Mouse (Mus musculus) kidney, embryonic 14.5 days (tissue): ENCODE measurements around the gene BC055324. TPM values are rescaled to one million over a fixed set of nuclear protein-coding genes. Genes with fewer than 3 reads are reported as not detected.
A peak's percentile ranks its signal among the peaks of the same experiment; 100 is the strongest.
"Not testable (repeated sequence)": the region's sequence is repeated elsewhere in the genome, so short reads cannot be mapped to it uniquely, and the experiment has no call there.

Source experiments
- ATAC-seq: fragments of 200-750 bp; cut with Nextera tagmentation; 2 replicates; pipeline ENCODE4 v1.8.0; 2017; ENCODE audit warnings: moderate number of reproducible peaks, mild to moderate bottlenecking, moderate TSS enrichment, moderate library complexity; ENCODE audit not compliant: low FRiP score, low TSS enrichment
- H3K27ac ChIP-seq: fragments of 300-500 bp; sonication (generic); 2 replicates; pipeline ENCODE4 v1.5.1; 2014; ENCODE audit warnings: low read depth, mild to moderate bottlenecking, low read length, moderate library complexity, mixed read lengths
- H3K27me3 ChIP-seq: fragments of 300-500 bp; sonication (generic); 2 replicates; pipeline ENCODE4 v1.6.1; 2014; ENCODE audit warnings: mild to moderate bottlenecking, low read length; ENCODE audit not compliant: control insufficient read depth, insufficient read depth
- H3K36me3 ChIP-seq: fragments of 300-500 bp; sonication (generic); 2 replicates; pipeline ENCODE4 v1.6.1; 2014; ENCODE audit warnings: low read length, mixed read lengths; ENCODE audit not compliant: control insufficient read depth, insufficient read depth
- H3K4me1 ChIP-seq: fragments of 300-500 bp; sonication (generic); 2 replicates; pipeline ENCODE4 v1.6.1; 2014; ENCODE audit warnings: low read length, mixed read lengths; ENCODE audit not compliant: control insufficient read depth, insufficient read depth
- H3K4me2 ChIP-seq: fragments of 300-500 bp; sonication (generic); replicated peaks from 2 replicates; pipeline ENCODE4 v1.6.1; 2014; ENCODE audit warnings: low read depth, mild to moderate bottlenecking, low read length
- H3K4me3 ChIP-seq: fragments of 300-500 bp; sonication (generic); 2 replicates; pipeline ENCODE4 v1.5.1; 2014; ENCODE audit warnings: mild to moderate bottlenecking, low read length
- H3K9ac ChIP-seq: fragments of 300-500 bp; sonication (generic); 2 replicates; pipeline ENCODE4 v1.6.1; 2014; ENCODE audit warnings: low read depth, mild to moderate bottlenecking, low read length, moderate library complexity
- H3K9me3 ChIP-seq: fragments of 300-500 bp; sonication (generic); 2 replicates; pipeline ENCODE4 v1.6.1; 2016; ENCODE audit warnings: low read length; ENCODE audit not compliant: control insufficient read depth
- WGBS: fragments of 180-500 bp; shearing (Covaris S2); extraction: QIAGEN DNeasy Blood & Tissue Kit; methylation state at CpG from one replicate; pipeline ENCODE4 v1.1.7; 2014; 5-methylcytosine and 5-hydroxymethylcytosine counted together
- polyA plus RNA-seq: library from polyadenylated mRNA; unstranded; fragments of >200 nt; fragmentation: Nextera tagmentation; extraction: Ambion mirVana; gene quantifications from 2 replicates; pipeline ENCODE4 v1.2.1, GENCODE M21; 2014

The BC055324 gene
- polyA plus RNA-seq = 19.8 and 32.6 TPM in 2 replicates

DNA sequence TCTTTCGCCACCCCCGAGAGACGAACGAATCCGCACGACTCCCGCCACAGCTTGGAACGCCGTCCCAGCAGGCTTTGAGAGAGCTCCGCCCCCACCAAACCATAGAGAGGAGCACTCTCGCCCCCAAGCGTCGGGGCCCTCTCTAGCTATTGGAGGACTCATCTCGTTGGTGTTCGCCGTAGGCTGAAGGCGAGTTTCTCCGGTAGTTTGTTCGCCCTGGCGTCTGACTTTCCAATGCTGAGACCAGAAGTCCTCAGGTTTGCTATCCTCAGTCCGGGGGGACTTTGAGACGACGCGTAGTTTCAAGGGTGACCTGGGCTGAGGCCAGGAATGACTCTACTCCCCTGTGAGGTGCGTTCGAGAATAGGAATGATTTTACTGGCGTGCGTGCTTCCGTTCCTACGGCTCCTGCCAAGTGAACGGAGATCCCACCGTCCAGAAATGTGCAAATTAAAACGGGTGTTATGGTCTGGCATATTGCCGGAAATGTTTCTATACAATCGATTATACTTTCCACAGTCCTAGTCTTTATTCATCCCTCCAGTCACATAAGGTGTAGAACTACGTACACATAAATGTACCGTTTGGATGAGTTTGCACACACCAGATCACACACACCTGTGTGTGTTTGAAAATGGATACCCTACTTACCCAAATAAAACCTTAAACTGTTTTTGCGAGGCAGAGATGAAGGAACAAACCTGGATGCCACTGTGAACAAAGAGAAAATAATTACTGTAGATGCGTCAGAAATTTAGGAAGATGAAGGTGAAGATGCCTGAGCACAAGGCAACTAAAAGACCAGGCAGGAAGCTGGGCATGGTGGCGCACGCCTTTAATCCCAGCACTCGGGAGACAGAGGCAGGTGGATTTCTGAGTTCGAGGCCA, at the start of gene BC055324, which contains the start of gene Mettl18:
Gene BC055324, minus strand, starts transcription at position 76 of the 888 bp plus-strand sequence.
Gene Mettl18, plus strand, starts transcription at position 169 of the 888 bp plus-strand sequence.
- H3K4me2 ChIP-seq = peak within 1 kb of the TSS; percentile 74
- H3K36me3 ChIP-seq = no peaks in the 10 kb centered on the region
- peak within 1 kb of the TSS; percentile 74 for H3K27ac ChIP-seq
- H3K4me3 ChIP-seq = peak within 1 kb of the TSS; percentile 81
- H3K9me3 ChIP-seq = no peaks in the 10 kb centered on the region
- no peaks in the 10 kb centered on the region for H3K27me3 ChIP-seq
- H3K4me1 ChIP-seq = 0 out of 2 replicates have a peak, but pooled peaks cover 7% of the 10 kb centered on the region
- H3K9ac ChIP-seq = peak within 1 kb of the TSS; percentile 82
- 4% methylated on average over 43 of the region's 43 CpGs for WGBS
- peak; percentile 97 for ATAC-seq

DNA sequence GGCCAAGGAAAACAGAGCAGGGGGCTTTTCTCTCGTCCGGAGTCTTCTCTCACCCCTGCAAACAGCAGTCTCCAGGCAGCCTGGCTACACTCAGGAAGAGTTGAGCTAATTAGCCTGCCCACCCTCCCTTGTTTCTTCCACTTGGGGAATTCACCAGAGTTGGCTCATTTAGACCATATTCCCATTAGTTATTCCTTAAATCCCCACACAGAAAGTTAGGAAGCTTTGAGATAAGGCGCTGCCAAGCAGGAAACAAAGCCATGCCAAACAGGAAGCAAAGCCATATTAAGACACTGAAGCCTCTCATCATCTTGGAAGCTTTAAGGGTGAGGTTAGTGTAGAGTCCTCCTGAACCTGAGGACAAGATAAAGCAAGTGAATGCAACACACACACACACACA, 49.0 kb upstream of the BC055324 start:
- Histone ChIP-seq H3K4me3 (no peak overlapping the region), H3K9ac (no peak overlapping the region), H3K9me3 (no peaks in the 10 kb centered on the region), H3K4me2 (no peak overlapping the region), H3K27me3 (no peaks in the 10 kb centered on the region), H3K27ac (no peak overlapping the region), H3K36me3 (no peaks in the 10 kb centered on the region), H3K4me1 (no peaks in the 10 kb centered on the region)
- no peak for ATAC-seq
- 49% methylated on average over 3 of the region's 3 CpGs for WGBS

DNA sequence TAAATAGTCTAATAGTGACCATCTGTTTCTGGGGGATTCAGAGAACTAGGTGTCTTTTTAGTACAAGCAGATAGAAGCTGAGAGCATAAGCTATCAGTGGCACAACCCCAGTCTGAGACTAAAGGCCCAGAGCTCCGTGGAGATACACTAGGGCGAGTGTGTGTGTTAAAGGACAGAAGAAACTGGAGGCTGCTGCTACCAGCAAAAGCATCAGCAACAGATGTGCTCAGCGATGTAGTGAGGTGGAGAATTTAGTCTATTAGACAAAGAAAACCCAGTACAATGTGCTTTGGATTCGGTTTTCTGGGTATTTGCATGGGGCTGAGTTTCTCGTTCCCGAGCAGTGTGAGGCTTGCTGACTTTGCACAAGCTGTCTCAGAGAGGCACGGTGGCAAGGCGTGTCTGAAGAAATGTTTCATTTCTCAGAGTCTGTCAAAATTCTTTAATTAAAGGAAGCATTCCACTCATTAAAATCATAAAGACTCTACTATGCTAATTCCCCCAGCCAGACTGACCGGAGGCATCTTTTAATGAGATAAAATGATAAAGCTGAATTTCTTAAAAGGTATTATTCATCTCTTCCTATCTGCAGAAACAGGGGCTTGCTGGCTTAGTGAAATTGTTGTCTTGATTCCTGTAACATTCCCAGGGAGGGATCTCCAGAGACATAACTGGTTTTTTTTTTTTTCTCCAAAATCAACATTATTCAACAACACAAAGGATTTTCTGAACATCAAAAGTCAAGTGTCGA, 46.0 kb upstream of the BC055324 start:
- ATAC-seq = no peak
- Histone ChIP-seq H3K27me3 (no peaks in the 10 kb centered on the region), H3K4me3 (no peak overlapping the region), H3K9me3 (no peaks in the 10 kb centered on the region), H3K4me1 (no peaks in the 10 kb centered on the region), H3K36me3 (no peaks in the 10 kb centered on the region), H3K4me2 (no peak overlapping the region), H3K27ac (no peak overlapping the region), H3K9ac (no peak overlapping the region)
- WGBS = 77% methylated on average over 10 of the region's 10 CpGs

DNA sequence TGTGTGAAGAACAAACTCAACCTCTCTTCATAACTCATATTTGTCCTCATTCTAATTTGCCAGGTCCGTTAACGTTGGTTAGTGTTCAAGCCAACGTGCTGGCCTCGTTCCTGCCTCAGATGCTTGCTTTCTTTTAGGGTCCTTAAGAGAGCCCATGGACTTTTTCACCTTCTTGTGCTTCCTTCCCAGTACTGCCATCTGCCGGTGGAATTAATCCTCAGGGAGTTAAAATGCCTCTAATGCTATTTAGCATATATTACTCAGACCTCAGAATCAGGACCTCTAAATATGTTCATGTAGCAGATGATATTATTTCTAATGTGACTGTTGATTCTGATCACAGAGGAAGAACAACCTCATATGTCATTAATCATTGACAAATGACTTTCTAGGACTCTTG, 32.8 kb upstream of the BC055324 start:
- Histone ChIP-seq H3K9ac (no peak overlapping the region), H3K36me3 (no peaks in the 10 kb centered on the region), H3K4me2 (no peak overlapping the region), H3K27me3 (no peaks in the 10 kb centered on the region), H3K27ac (no peak overlapping the region), H3K4me3 (no peak overlapping the region), H3K4me1 (no peaks in the 10 kb centered on the region), H3K9me3 (no peaks in the 10 kb centered on the region)
- ATAC-seq = no peak
- WGBS = 54% methylated on average over 5 of the region's 5 CpGs

DNA sequence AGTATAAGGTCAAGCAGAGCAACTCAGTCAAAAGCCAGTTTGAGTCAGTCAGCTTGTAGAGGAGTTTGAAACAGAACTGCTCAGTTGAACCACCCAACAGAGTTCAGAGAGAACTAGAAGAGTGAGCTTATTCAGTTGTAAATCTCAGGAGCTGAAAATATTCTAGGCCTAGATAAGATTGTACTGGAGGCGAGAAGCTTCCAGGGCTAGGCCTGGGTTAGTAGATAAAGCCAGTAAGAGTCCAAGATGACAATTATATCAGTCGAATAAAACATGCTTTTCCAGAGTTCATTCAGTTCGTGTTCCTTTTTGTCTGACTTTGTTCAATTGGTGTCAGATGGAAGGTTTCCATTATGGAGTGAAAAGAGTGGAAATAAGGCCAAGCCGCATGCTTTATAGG, 31.1 kb upstream of the BC055324 start:
- no peak overlapping the region for H3K4me2 ChIP-seq
- no peaks in the 10 kb centered on the region for H3K27me3 ChIP-seq
- no peak for ATAC-seq
- no peaks in the 10 kb centered on the region for H3K4me1 ChIP-seq
- no peaks in the 10 kb centered on the region for H3K36me3 ChIP-seq
- H3K9ac ChIP-seq = no peak overlapping the region
- H3K9me3 ChIP-seq = no peaks in the 10 kb centered on the region
- H3K4me3 ChIP-seq = no peak overlapping the region
- no peak overlapping the region for H3K27ac ChIP-seq
- WGBS = 90% methylated on average over 4 of the region's 4 CpGs

DNA sequence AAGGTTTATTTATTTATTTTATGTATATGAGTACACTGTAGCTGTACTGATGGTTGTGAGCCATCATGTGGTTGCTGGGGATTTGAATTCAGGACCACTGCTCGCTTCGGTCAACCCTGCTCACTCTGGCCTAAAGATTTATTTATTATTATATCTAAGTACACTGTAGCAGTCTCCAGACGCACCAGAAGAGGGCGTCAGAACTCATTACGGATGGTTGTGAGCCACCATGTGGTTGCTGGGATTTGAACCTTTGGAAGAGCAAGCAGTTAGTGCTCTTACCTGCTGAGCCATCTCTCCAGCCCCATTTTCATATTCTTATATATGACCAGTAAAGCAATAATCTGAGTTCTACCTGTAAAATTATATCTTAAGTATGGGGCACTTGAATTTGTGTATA, 27.5 kb upstream of the BC055324 start:
- WGBS = 73% methylated on average over 5 of the region's 5 CpGs
- not testable (repeated sequence) for ATAC-seq

DNA sequence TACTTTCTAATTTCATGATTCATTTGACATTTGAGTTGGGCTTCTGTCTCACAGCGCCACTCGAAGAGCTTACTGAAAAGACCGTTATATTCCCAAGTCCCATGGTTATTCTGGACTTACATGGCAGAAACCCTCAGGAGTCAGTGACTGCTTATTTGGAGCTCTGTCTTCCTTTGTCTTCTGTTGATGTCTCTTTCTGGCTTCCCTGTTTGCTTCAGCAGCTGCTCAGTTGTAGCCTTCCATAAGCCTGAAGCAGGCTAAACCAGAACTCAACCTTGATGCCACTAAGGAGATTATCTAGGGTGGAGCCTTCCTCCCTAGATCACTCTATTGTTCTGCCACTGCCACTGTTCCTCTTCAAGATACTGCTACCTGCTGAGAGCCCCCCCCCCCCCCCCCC, 26.1 kb upstream of the BC055324 start:
- not testable (repeated sequence) for H3K9me3 ChIP-seq

More for the DNA sequence above, 27.5 kb upstream of the BC055324 start:
- not testable (repeated sequence) for H3K27ac ChIP-seq, H3K9ac ChIP-seq, H3K4me3 ChIP-seq, H3K36me3 ChIP-seq, H3K4me2 ChIP-seq, H3K9me3 ChIP-seq, H3K4me1 ChIP-seq, H3K27me3 ChIP-seq

DNA sequence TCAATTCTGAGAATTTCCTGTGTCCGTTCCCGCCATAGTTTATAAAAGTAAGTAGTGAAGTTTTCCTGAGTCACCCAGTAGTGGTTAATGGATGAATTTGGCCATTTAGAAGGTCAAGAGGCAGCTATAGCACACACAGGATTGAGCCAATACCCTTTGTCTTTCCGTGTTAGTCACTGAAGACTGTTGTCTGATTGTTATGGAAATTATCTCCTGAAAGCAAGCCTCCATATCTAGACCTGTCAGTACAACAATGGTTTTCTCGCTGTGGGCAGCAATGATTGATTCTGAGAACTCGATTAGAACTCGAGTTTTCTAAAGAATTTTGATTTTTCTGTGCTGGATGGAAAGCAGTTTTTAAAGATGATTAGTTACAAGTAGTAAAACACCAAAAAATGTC, 25.2 kb upstream of the BC055324 start:
- ATAC-seq = no peak
- no peaks in the 10 kb centered on the region for H3K27me3 ChIP-seq

More for the DNA sequence above, 26.1 kb upstream of the BC055324 start:
- H3K27me3 ChIP-seq, H3K4me3 ChIP-seq, ATAC-seq, H3K27ac ChIP-seq, H3K9ac ChIP-seq, H3K36me3 ChIP-seq, H3K4me1 ChIP-seq, H3K4me2 ChIP-seq: not testable (repeated sequence)
- 93% methylated on average over 3 of the region's 3 CpGs for WGBS

More for the DNA sequence above, 25.2 kb upstream of the BC055324 start:
- Histone ChIP-seq H3K36me3 (no peaks in the 10 kb centered on the region), H3K4me3 (no peak overlapping the region), H3K27ac (no peak overlapping the region), H3K4me1 (no peaks in the 10 kb centered on the region), H3K9ac (no peak overlapping the region), H3K9me3 (no peaks in the 10 kb centered on the region), H3K4me2 (no peak overlapping the region)
- WGBS = 85% methylated on average over 6 of the region's 6 CpGs
